Mouse (Mus musculus) ovary, postnatal 36 days (tissue): ENCODE measurements around the gene Nfic.

Source experiments
- DNase-seq: peaks from one replicate; pipeline ENCODE4 v3.0.0; 2022; ENCODE audit warnings: low spot score, mixed read lengths

Gene Nfic

GRCm38 (mm10) chr10:81455181-81455895, at the start of gene Nfic:
TSS of gene Nfic (minus strand) at chr10:81455635.
- no peak for DNase-seq

GRCm38 (mm10) chr10:81502658-81503057, 47.2 kb upstream of the Nfic start:
- peak; percentile 83 for DNase-seq

GRCm38 (mm10) chr10:81501863-81502262, 46.4 kb upstream of the Nfic start:
- DNase-seq, result no peak

GRCm38 (mm10) chr10:81500032-81500431, 44.6 kb upstream of the Nfic start, which contains the start of gene S1pr4:
TSS of gene S1pr4 (minus strand) at chr10:81500132.
- no peak for DNase-seq

- no peak for DNase-seq
Measured at GRCm38 (mm10) chr10:81499250-81499901, 43.9 kb upstream of the Nfic start.

DNA sequence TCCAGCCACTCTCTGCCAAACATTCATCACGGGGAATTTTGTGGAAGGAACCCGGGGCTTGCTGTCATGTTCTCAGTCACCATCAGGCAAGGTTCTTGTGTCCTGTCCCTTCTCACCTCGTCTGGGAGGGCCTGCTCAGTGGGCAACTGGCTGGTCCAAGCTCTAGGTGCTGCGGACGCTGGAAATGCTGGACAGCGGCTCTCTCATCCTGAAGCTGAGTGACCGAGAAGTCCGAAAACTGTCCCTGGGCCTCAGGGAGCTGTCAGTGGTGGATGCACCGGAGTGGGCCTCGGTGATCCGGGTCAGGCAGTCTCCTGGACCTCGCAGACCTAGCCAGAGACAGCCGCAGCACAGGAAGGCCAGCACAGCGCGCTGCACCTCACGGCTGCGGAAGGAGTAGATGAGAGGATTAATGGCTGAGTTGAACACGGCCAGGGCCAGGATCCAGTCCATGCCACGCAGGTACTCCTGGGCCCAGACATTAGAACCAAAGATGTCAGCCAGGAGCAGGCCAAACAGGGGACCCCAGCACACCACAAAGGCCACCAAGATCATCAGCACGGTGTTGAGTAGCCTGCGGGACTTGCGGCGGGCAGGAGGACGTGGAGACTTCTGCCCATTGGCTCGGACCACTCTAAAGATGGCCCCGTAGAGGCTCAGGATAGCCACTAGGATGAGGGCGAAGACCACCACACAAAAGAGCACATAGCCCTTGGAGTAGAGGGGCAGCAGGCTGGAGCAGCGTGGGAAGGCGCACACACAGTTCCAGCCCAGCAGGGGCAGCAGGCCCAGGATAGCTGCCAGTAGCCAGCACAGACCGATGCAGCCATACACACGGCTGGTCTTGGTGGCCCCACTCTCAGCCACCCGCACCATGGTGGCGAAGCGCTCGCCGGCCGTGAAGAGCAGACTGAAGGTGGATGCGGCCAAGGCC, 43.1 kb upstream of the Nfic start:
- DNase-seq, result no peak

- DNase-seq, result no peak
Measured at GRCm38 (mm10) chr10:81497401-81498270, 42.2 kb upstream of the Nfic start.

- no peak for DNase-seq
Measured at GRCm38 (mm10) chr10:81496969-81497368, 41.5 kb upstream of the Nfic start.

- DNase-seq, result peak; percentile 97
Measured at GRCm38 (mm10) chr10:81496264-81496901, 40.9 kb upstream of the Nfic start, which contains the start of gene Ncln. TSS of gene Ncln (minus strand) at chr10:81496392.

DNA sequence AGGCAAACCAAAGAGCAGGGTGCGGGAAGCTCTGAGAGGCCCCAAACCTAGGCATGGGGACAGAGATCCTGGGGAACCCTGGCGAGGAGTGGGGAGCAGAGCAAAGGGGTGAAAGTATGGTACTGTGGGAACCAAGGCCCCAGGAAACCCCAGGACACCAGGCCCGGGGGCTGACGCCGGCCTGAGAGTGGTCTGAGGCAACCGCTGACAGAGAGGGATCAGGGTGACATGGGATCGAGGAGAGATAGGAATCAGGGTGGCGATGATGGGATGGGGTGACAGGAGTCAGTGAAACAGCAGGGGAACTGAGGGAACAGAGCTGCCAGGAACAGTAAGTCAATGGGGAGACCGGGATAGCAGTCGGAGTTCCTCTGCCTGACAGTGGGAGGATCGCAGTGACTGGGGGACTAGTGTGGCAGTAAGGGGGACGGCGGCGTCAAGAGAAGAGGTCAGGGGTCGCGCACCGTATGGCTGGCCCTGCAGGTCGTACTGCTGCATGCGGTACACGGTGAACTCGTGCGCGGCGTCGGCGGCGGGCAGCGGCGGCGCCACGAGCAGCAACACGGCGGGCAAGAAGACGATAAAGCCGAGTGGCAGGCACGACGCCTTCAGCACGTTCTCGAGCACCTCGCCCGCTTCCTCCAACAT, 40.3 kb upstream of the Nfic start:
- DNase-seq, result no peak

GRCm38 (mm10) chr10:81495151-81495550, 39.7 kb upstream of the Nfic start:
- DNase-seq, result no peak

GRCm38 (mm10) chr10:81494260-81495041, 39.0 kb upstream of the Nfic start:
- no peak for DNase-seq

- DNase-seq, result no peak
Measured at GRCm38 (mm10) chr10:81493601-81494220, 38.3 kb upstream of the Nfic start.

DNA sequence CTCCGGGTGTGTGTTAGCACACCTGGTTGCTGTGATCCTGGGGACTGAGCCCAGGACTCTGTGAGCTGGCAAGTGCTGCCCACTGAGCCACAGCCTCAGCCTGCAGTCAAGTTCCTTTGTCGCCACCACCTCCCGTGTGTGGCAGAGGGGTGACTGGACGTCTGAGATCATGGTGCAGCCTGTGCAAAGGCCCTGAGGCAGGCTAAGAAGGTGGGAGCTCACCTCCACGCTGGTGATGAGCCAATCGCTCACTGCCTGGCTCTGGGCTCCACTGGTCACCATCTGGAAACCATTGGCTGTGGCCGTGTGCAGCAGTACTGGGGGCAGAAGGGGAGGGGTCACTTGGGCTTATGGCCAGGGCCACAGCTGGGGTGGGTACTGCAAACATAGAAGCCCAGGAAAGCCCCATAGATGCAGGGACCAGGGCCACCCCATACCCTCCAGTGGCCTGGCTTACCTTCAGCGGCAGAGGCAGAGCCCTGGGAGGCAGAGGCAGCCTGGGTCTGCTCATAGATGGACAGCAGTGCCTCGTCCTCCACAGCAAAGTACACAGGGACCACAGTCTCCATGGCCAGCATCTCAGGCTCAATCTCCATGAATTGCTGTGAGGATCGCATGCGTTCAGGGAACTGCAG, 37.3 kb upstream of the Nfic start:
- no peak for DNase-seq

GRCm38 (mm10) chr10:81491018-81491417, 35.6 kb upstream of the Nfic start:
- no peak for DNase-seq

DNA sequence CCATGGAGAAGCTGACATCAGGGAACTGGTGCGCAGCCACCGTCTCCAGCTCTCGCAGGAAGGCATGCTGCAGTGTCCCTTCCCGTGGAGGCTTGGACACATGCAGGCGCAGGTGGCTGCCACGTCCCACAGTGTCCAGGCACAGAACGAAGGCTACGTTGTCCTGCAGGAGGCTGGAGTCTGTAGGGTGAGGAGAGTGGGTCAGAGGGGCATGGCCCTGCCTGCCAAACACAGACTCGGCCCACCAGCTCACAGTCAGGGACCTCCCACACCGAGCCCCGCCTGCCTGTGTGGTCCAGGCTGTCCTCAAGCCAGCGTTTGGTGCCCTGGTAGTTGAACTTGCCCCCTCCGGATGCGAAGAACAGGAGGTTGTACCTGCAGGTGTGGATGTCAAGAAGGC, 34.5 kb upstream of the Nfic start:
- DNase-seq, result no peak

DNA sequence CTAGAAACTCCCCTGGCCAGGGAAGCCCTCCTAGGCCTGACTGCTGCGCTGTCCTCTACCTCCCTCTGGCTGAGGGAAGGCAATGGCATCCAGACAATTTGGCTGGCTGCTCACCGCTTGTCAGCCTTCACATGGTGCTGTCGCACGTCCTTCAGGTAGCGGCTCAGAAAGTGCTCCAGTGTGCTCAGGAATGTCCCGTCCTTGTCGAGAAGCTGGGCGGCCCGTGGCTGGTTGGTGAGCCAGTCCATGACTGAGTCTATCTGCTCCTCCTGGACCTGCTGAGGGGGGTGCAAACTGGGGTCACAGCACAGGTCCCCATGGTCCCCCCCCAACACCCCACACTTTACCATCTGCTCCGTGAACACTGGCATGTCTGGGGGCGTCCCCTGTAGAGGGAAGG, 32.6 kb upstream of the Nfic start:
- no peak for DNase-seq

DNA sequence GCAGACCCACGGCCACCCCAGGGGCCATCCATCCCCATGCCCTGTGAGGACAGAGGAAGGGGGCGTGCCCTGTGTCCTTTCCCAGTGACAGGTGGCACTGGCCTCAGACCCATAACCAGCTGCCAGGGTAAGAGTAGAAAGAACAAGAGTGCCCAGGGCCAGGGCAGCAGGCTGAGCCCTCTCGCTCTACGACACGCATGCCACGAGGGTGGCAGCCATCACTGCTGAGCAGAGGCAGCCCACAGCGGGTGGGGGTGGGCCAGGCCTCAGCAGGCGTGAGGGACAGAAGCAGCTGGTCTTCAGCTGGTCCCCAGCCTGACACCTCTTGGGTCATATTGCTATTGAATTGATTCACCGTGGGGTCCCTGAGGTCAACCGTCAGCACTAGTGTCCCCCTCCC, 31.1 kb upstream of the Nfic start:
- no peak for DNase-seq
